Mouse (Mus musculus): ENCODE results near the gene Exosc6. TPM values are rescaled to one million over a fixed set of nuclear protein-coding genes. Genes with fewer than 3 reads are reported as not detected.
A peak's percentile ranks its signal among the peaks of the same experiment; 100 is the strongest.
"Not testable (repeated sequence)": the region's sequence is repeated elsewhere in the genome, so short reads cannot be mapped to it uniquely, and the experiment has no call there.

Gene Exosc6
- polyA plus RNA-seq, 1 experiment from 2014 or later = not detected

DNA sequence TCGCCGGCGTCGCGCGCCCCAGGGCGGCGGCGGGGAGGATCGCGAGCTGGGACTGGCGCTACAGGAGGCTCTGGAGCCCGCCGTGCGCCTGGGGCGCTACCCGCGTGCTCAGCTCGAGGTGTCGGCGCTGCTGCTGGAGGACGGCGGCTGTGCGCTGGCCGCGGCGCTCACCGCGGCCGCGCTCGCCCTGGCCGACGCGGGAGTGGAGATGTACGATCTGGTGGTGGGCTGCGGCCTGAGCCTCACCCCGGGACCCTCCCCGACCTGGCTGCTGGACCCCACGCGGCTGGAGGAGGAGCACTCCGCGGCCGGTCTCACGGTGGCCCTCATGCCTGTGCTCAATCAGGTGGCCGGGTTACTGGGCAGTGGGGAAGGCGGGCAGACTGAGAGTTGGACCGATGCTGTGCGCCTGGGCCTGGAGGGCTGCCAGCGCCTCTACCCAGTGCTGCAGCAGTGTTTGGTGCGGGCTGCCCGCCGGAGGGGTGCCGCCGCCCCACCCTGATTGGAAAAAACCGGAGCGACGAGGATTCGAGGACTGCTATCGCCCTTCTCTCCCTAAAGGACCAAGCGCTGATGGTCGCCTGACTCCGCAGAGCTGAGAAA, 653 bp downstream of the Exosc6 start:
- no peaks in the 10 kb centered on the region for H3K27me3 ChIP-seq
- in situ Hi-C loops (cut with MboI; ENCODE audit: low pct_unique_long_range_greater_than_20kb) = loop anchor here (5.0 kb wide), 1 partner anchor 36 kb away; the partner anchor contains the start of genes Clec18a and Pdpr
- DNase-seq (ENCODE audit: low read depth, low spot score) = no peak
- peak; percentile 60 for ATAC-seq
- POLR2A ChIA-PET = interaction anchor here (0.6 to 1.6 kb wide), 5 partner anchors 19 to 211 kb away, joined by 3 to 9 read pairs (median 3); no protein-coding TSS in a partner anchor
- TF ChIP-seq CTCF (IDR thresholded peaks at IDR 0.05) = no peak
- CTCF ChIA-PET = interaction anchor here (1.1 to 2.6 kb wide), 12 partner anchors 10 to 35 kb away, joined by 3 to 13 read pairs (median 4); partner anchors contain the start of genes Aars and Clec18a

DNA sequence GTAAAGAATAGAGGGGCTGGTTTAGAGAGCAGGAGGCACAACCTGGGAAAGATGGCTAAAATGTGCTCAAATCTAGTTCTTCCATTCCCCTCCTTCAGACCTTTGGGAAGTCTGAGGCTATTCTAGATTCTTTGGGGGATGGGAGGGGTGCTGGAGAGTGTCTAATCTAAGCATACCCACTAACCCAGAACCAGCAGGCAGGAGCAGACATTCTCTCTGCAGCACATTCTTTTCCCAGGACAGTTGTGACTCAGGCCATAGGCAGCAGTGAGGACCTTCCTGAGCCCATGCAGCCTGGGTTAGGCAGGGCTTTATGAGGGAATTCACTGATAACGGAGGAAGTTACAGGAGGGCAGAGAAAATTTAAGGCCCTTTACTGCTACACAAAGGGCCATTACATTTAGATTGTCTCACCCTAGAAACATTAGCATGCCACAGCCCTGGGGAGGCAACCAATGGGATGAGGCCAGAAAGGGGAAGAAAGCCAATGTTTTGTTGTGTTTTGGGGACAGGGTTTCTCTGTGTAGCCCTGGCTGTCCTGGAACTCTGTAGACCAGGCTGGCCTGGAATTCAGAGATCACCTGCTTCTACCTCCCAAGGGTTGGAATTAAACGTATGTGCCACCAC, 2.9 kb downstream of the Exosc6 start:
- CTCF ChIA-PET = no interaction called here
- no peaks in the 10 kb centered on the region for H3K27me3 ChIP-seq
- DNase-seq (ENCODE audit: low read depth, low spot score) = no peak
- ATAC-seq = peak; percentile 23
- TF ChIP-seq CTCF (IDR thresholded peaks at IDR 0.05) = no peak
- in situ Hi-C loops (cut with MboI; ENCODE audit: low pct_unique_long_range_greater_than_20kb) = loop anchor here (5.0 kb wide), 1 partner anchor 33 kb away; the partner anchor contains the start of genes Clec18a and Pdpr
- POLR2A ChIA-PET = interaction anchor here (0.6 to 0.7 kb wide), 2 partner anchors 9 to 62 kb away, joined by 3 to 4 read pairs; partner anchors contain the start of gene Ddx19a

DNA sequence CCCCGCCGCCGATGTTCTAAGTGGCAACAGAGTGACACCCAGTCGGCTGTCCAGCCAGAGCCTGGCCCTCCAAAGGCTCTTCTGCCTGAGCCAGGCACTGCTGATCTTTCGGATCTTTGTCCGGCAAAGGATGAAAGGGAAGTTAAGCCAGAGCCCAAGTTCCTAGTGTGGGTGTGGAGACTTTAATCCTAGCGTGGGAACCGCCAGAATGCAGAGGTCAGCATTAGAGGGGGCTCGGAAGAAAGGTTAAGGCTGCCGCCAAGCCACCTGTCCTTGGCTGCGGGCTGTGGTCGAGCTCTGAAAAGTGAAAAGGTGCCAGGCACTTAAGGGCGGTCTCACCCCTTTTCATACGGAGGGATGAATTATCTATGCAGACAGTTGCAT, 5.5 kb downstream of the Exosc6 start:
- ATAC-seq = no peak
- ChIA-PET POLR2A (no interaction called here), CTCF (no interaction called here)
- in situ Hi-C loops (cut with MboI; ENCODE audit: low pct_unique_long_range_greater_than_20kb) = no loop called here
- H3K27me3 ChIP-seq = peaks cover 10% of the 10 kb centered on the region
- TF ChIP-seq CTCF (IDR thresholded peaks at IDR 0.05) = no peak
- no peak for DNase-seq (ENCODE audit: low read depth, low spot score)

DNA sequence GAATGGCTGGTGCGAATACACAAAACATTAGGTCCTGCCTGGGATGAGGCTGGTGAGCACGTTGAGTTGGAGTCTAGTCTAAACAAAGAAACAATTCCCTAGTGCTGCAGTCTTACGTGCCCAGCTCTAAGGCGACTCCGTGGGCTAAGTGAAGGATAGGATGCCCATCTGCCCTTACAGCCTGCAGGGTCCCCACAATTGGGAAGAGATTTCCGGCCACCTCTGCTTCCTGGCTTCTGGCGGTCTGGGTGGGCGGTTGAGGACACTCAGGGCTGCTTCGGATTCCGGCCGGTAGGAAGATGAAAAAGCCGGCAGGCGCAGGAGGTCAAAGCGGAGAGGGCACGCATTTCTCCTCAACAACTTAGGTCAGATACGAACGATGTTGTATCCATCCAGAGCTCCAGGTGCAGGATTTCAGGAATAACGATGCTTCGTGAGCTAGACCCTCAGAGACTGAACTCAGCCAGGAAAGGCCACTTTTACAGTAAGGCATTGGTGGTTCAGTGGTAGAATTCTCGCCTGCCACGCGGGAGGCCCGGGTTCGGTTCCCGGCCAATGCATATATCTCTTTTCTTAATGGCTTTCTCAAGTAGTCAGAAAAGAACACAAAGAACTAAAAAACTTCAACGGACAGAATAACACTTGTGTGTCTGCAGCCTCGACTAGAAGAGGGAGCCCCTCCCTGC, 6.1 kb downstream of the Exosc6 start:
- ChIA-PET CTCF (no interaction called here), POLR2A (no interaction called here)
- peaks cover 10% of the 10 kb centered on the region for H3K27me3 ChIP-seq
- in situ Hi-C loops (cut with MboI; ENCODE audit: low pct_unique_long_range_greater_than_20kb) = no loop called here
- no peak for DNase-seq (ENCODE audit: low read depth, low spot score)
- no peak for TF ChIP-seq CTCF (IDR thresholded peaks at IDR 0.05)
- ATAC-seq = no peak

DNA sequence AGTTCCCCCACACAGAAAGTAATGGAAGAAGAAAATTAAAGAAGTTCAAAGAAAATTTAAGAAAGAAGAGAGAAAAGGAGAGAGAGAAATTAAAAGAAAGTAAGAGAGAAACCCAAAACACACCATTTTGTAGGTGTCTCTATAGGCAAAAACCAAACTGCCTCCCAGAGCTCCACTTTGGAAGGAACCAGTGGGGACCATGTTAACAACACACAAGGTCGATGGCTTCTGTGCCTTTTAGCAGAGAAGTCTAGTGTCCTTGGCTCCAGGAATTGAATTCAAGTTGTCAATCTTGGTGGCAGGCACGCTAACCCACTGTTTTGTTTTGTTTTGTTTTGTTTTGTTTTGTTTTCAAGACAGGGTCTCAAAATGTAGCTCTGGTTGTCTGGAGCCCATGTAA, 6.8 kb downstream of the Exosc6 start:
- in situ Hi-C loops (cut with MboI; ENCODE audit: low pct_unique_long_range_greater_than_20kb) = no loop called here
- no peak for TF ChIP-seq CTCF (IDR thresholded peaks at IDR 0.05)

DNA sequence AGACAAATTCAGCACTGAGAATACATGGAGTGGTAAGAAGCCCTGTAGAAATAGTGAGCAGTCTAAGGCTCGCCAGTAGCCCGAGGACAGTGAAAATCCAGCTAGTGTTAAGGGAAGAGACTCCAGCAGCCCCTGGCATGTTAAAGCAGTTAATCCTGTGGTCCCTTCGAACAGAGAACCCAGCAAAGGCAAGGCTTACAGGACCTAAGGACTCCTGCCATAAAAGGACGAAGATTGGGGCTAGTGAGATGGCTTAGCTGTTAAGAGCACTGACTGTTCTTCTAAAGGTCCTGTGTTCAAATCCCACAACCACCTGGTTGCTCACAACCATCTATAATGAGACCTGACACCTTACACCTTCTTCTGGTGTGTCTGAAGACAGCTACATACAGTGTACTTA, 10.2 kb downstream of the Exosc6 start:
- ChIA-PET CTCF (interaction anchor here (1.2 to 1.3 kb wide), 2 partner anchors 9 to 10 kb away, joined by 3 to 4 read pairs; partner anchors contain the start of gene Exosc6), POLR2A (no interaction called here)
- in situ Hi-C loops (cut with MboI; ENCODE audit: low pct_unique_long_range_greater_than_20kb) = no loop called here

More for the DNA sequence above, 6.8 kb downstream of the Exosc6 start:
- DNase-seq (ENCODE audit: low read depth, low spot score) (no peak), ATAC-seq (no peak)
- peaks cover 10% of the 10 kb centered on the region for H3K27me3 ChIP-seq
- ChIA-PET CTCF (no interaction called here), POLR2A (interaction anchor here (0.6 kb wide), 1 partner anchor 94 kb away, joined by 7 read pairs; no protein-coding TSS in a partner anchor)

DNA sequence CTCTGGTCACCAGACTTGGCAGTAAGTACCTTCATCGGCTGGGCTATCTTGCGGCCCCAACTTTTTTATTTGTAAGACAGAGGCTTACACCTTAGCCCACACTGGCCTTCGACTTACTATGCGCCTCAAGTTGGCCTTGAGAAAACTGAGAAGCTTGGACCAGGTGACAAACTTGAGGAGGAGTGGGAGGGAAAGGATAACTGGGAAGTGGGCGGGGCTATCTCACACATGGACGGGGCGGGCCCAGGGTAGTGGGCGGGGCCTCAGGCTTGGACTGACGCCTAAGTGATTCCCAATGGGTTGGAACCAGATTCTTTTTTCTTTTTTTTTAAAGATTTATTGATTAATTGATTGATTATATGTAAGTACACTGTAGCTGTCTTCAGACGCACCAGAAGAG, 11.3 kb downstream of the Exosc6 start:
- DNase-seq (ENCODE audit: low read depth, low spot score) (no peak), ATAC-seq (no peak)
- POLR2A ChIA-PET = no interaction called here

More for the DNA sequence above, 10.2 kb downstream of the Exosc6 start:
- DNase-seq (ENCODE audit: low read depth, low spot score) = no peak
- TF ChIP-seq CTCF (IDR thresholded peaks at IDR 0.05) = no peak
- H3K27me3 ChIP-seq = peaks cover 10% of the 10 kb centered on the region
- ATAC-seq = no peak

DNA sequence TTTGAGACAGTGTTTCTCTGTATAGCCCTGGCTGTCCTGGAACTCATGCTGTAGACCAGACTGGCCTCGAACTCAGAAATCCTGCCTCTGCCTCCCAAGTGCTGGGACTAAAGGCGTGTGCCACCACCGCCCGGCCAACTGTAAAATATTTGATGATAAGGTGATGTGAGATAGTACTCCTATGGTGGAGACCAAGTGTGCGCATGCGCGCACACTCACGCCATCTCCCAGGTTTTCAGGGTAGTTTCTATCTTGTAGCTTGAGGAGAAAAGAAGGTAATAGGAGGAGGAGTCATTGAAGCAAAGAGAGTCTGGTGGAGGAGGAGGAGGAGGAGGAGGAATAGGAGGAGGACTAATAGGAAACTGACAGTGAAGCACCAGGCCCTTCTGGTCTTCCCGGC, 12.5 kb downstream of the Exosc6 start:
- ATAC-seq; POLR2A ChIA-PET; DNase-seq (ENCODE audit: low read depth, low spot score); CTCF ChIA-PET; in situ Hi-C loops (cut with MboI; ENCODE audit: low pct_unique_long_range_greater_than_20kb): not testable (repeated sequence)
- H3K27me3 ChIP-seq = peaks cover 10% of the 10 kb centered on the region

More for the DNA sequence above, 11.3 kb downstream of the Exosc6 start:
- CTCF ChIA-PET = interaction anchor here (1.2 kb wide), 1 partner anchor 11 kb away, joined by 3 read pairs; the partner anchor contains the start of gene Exosc6
- in situ Hi-C loops (cut with MboI; ENCODE audit: low pct_unique_long_range_greater_than_20kb) = no loop called here
- H3K27me3 ChIP-seq = peaks cover 10% of the 10 kb centered on the region
- no peak for TF ChIP-seq CTCF (IDR thresholded peaks at IDR 0.05)

DNA sequence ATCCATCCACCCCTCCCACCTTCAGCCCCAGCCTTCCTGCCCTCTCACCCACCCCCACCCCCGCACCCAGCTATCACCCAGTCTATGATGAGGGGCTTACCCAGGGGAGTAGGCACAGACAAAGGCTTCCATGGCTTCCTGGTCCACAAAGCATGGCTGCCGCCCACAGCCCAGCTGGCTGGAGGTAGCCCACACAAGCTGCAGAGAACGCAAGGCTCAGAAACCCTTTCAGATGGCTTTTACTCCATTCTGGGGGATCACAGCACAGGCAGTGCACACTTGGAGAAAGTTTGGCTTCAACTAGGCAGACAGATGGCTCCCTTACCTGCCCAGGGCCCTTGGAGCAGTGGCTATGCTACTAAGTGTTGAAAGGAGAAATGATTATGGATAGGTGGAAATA, 19.8 kb downstream of the Exosc6 start:
- CTCF ChIA-PET = interaction anchor here (1.3 kb wide), 1 partner anchor 14 kb away, joined by 5 read pairs; no protein-coding TSS in a partner anchor

DNA sequence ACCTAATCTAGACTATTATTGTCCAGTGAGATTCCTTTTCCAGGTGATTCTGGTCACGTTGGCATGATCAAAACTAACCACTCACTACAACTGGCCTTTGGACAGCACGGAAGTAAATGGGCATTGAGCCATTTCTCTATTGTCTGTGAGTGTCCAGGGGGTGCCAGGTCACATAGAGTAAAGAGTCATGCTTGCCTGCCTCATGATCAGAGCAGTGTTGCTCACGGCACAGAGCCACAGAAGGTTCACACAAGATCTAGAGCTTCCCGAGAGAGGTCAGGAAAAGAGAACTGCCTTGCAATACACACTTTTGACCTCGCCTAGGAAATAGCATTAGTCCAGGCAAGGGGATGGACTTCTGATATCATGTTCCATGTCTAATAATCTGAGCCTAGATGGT, 23.3 kb downstream of the Exosc6 start:
- ATAC-seq (no peak), DNase-seq (ENCODE audit: low read depth, low spot score) (no peak)
- POLR2A ChIA-PET = interaction anchor here (1.3 kb wide), 1 partner anchor 52 kb away, joined by 3 read pairs; no protein-coding TSS in a partner anchor
- CTCF ChIA-PET = interaction anchor here (1.0 to 5.2 kb wide), 3 partner anchors 12 to 43 kb away, joined by 3 to 22 read pairs (median 6); partner anchors contain the start of genes Clec18a and Exosc6
- in situ Hi-C loops (cut with MboI; ENCODE audit: low pct_unique_long_range_greater_than_20kb) = no loop called here
- TF ChIP-seq CTCF (IDR thresholded peaks at IDR 0.05) = no peak
- H3K27me3 ChIP-seq = no peaks in the 10 kb centered on the region

More for the DNA sequence above, 19.8 kb downstream of the Exosc6 start:
- no peak for TF ChIP-seq CTCF (IDR thresholded peaks at IDR 0.05)
- in situ Hi-C loops (cut with MboI; ENCODE audit: low pct_unique_long_range_greater_than_20kb) = no loop called here
- no peak for ATAC-seq
- POLR2A ChIA-PET = interaction anchor here (0.8 kb wide), 1 partner anchor 20 kb away, joined by 3 read pairs; the partner anchor contains the start of gene Exosc6
- no peaks in the 10 kb centered on the region for H3K27me3 ChIP-seq
- no peak for DNase-seq (ENCODE audit: low read depth, low spot score)

All from Patski (cell line).